In the genomic region with DNA sequence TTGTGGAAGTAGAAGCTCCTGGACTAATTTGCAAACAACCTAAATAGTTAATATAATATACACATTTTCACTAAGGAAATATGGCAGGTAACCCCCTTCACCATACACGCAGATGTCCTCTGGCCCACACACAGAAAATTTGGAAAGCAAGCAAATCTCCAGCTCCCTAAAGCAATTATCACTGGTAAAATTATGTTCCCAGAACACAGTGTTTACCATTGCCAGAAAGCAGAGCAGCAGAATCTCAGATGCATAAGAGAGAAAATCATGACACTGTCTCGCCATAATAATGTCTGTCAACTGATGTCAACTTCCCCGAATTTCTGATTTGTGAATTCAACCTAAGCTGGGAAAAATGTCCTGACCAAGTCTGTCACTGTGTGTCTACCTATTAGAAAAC, we compare ENCODE assay signal across 20 mouse cellular contexts.
DNase-seq lines count a peak whose midpoint lies in the region; ATAC-seq and TF ChIP-seq lines count a peak whose summit lies in the region.
"Had no signal": no experiment of that assay in that cellular context is flagged by ENCODE, and none has a peak within 500 bp of the region (broad histone marks: within the 10 kb centered on the region; RNA-seq: fewer than 3 reads in every experiment).

No protein-coding gene starts in this region.

- H3K9me3 ChIP-seq in hindbrain, postnatal 0 days (ENCODE audit: low read length): no peaks in the 10 kb centered on the region
- no peaks in the 10 kb centered on the region for H3K9me3 ChIP-seq in hindbrain, embryonic 11.5 days (ENCODE audit: control insufficient read depth, low read length)
- H3K9me3 ChIP-seq: embryonic facial prominence, embryonic 13.5 days; forebrain, embryonic 13.5 days; heart, embryonic 10.5 days; heart, embryonic 15.5 days had no signal

- 72% methylated on average over 3 of the region's 3 CpGs for WGBS in hindbrain, postnatal 0 days
- WGBS in hindbrain, embryonic 11.5 days: 86% methylated on average over 3 of the region's 3 CpGs

- no peaks in the 10 kb centered on the region for H3K27me3 ChIP-seq in hindbrain, postnatal 0 days (ENCODE audit: insufficient read depth, low read length)
- no peaks in the 10 kb centered on the region for H3K27me3 ChIP-seq in hindbrain, embryonic 11.5 days (ENCODE audit: control insufficient read depth, insufficient read depth, low read length)
- H3K27me3 ChIP-seq: embryonic facial prominence, embryonic 13.5 days; forebrain, embryonic 13.5 days; heart, embryonic 15.5 days had no signal

- no peak overlapping the region for H3K4me3 ChIP-seq in hindbrain, postnatal 0 days (ENCODE audit: low read length)
- no peak overlapping the region for H3K4me3 ChIP-seq in hindbrain, embryonic 11.5 days (ENCODE audit: low read depth, low read length)
- H3K4me3 ChIP-seq: embryonic facial prominence, embryonic 13.5 days; forebrain, embryonic 13.5 days; heart, embryonic 10.5 days; heart, embryonic 15.5 days had no signal

- ATAC-seq in hindbrain, postnatal 0 days: no peak
- ATAC-seq in hindbrain, embryonic 11.5 days (ENCODE audit: low FRiP score): no peak
- ATAC-seq: forebrain, embryonic 13.5 days had no signal

- H3K36me3 ChIP-seq in hindbrain, postnatal 0 days (ENCODE audit: insufficient read depth, low read length): no peaks in the 10 kb centered on the region
- no peaks in the 10 kb centered on the region for H3K36me3 ChIP-seq in hindbrain, embryonic 11.5 days (ENCODE audit: control insufficient read depth, insufficient read depth, low read length)
- H3K36me3 ChIP-seq: embryonic facial prominence, embryonic 13.5 days; heart, embryonic 10.5 days; heart, embryonic 15.5 days had no signal

- H3K4me1 ChIP-seq in hindbrain, postnatal 0 days (ENCODE audit: insufficient read depth, low read length): no peaks in the 10 kb centered on the region
- H3K4me1 ChIP-seq in hindbrain, embryonic 11.5 days (replicated peaks; ENCODE audit: control insufficient read depth, insufficient read depth, low read length): no peaks in the 10 kb centered on the region
- H3K4me1 ChIP-seq: embryonic facial prominence, embryonic 13.5 days; forebrain, embryonic 13.5 days; heart, embryonic 10.5 days; heart, embryonic 15.5 days had no signal

- H3K27ac ChIP-seq in hindbrain, postnatal 0 days: no peak overlapping the region
- H3K27ac ChIP-seq in hindbrain, embryonic 11.5 days (ENCODE audit: low read depth, low read length): no peak overlapping the region
- H3K27ac ChIP-seq: embryonic facial prominence, embryonic 13.5 days; forebrain, embryonic 13.5 days; heart, embryonic 10.5 days; heart, embryonic 15.5 days; hindbrain, embryonic 14.5 days had no signal

- DNase-seq in hindbrain, postnatal 0 days (ENCODE audit: low spot score): peak; percentile 2
- no peak for DNase-seq in hindbrain, embryonic 11.5 days (ENCODE audit: low spot score)
- peak; percentile 4 for DNase-seq in right cerebral cortex, postnatal 25 days
- DNase-seq in right cerebral cortex, postnatal 14 days: no peak
- peak; percentile 6 to 25 for DNase-seq in layer of hippocampus, adult 8-10 months (ENCODE audit: low spot score in 2 of 2)
- peak; percentile 16 for DNase-seq in telencephalon, adult 2 months (ENCODE audit: low read depth, low spot score)
- no peak for DNase-seq in thymus, adult 18-20 months
- no peak for DNase-seq in left cerebral cortex, adult 8-10 months (ENCODE audit: low spot score in 2 of 2)
- DNase-seq: adrenal gland, adult 2 months; adrenal gland, postnatal 25 days; cerebellum, adult 11 months; cerebellum, adult 9-10 months; cerebellum, postnatal 36 days; gastrocnemius, postnatal 14 days; heart, postnatal 14 days had no signal

- no peak for TF ChIP-seq CTCF in hindbrain, postnatal 0 days (IDR thresholded peaks at IDR 0.05; ENCODE audit: low read depth)

- no peak overlapping the region for H3K9ac ChIP-seq in hindbrain, postnatal 0 days (replicated peaks; ENCODE audit: low read length)
- no peak overlapping the region for H3K9ac ChIP-seq in hindbrain, embryonic 11.5 days (ENCODE audit: low read depth, low read length)
- H3K9ac ChIP-seq: embryonic facial prominence, embryonic 13.5 days; forebrain, embryonic 13.5 days; heart, embryonic 15.5 days; hindbrain, embryonic 14.5 days had no signal

- no peak overlapping the region for H3K4me2 ChIP-seq in hindbrain, postnatal 0 days (ENCODE audit: low read depth, low read length)
- no peak overlapping the region for H3K4me2 ChIP-seq in hindbrain, embryonic 11.5 days (replicated peaks; ENCODE audit: low read depth, low read length)
- H3K4me2 ChIP-seq: embryonic facial prominence, embryonic 13.5 days; forebrain, embryonic 13.5 days; heart, embryonic 15.5 days; hindbrain, embryonic 14.5 days had no signal

Comparison
In these comparisons a context has a peak if more than half of its experiments do, and no peak if none do; other contexts are left out.
1. DNase-seq: peak in hindbrain, postnatal 0 days (single experiment), right cerebral cortex, postnatal 25 days (single experiment), layer of hippocampus, adult 8-10 months (2 of 2) and telencephalon, adult 2 months (single experiment); none in hindbrain, embryonic 11.5 days (single experiment), right cerebral cortex, postnatal 14 days (single experiment), thymus, adult 18-20 months (0 of 2) and left cerebral cortex, adult 8-10 months (0 of 2).